Mouse (Mus musculus) CH12F3 (cell line): Measurements from ENCODE around the gene Hectd2.

Experiments used
- in situ Hi-C: fragments of 300-500 bp; cut with MboI; formaldehyde crosslinking; loops from 2 replicates; pipeline ENCODE4 v1.14.3; 2020; ENCODE audit warnings: low sequenced_read_pairs

Gene Hectd2

GRCm38 (mm10) chr19:36554046-36554784 lies at the start of gene Hectd2:
Hectd2 (plus strand) TSS chr19:36554639.
- in situ Hi-C loops, result no loop called here

GRCm38 (mm10) chr19:36504716-36505115 lies 49.7 kb upstream of the Hectd2 start:
- in situ Hi-C loops, result no loop called here

- in situ Hi-C loops, result no loop called here
These were observed 43.1 kb upstream of the Hectd2 start for GRCm38 (mm10) chr19:36511305-36511704.

GRCm38 (mm10) chr19:36518461-36518860 lies 36.0 kb upstream of the Hectd2 start:
- in situ Hi-C loops, result no loop called here

- in situ Hi-C loops, result no loop called here
These were observed 32.9 kb upstream of the Hectd2 start for GRCm38 (mm10) chr19:36521568-36521967.

- in situ Hi-C loops, result no loop called here
These were observed 31.8 kb upstream of the Hectd2 start for GRCm38 (mm10) chr19:36522558-36523195.

GRCm38 (mm10) chr19:36525071-36525470 lies 29.4 kb upstream of the Hectd2 start:
- in situ Hi-C loops, result no loop called here

GRCm38 (mm10) chr19:36533082-36533481 lies 21.4 kb upstream of the Hectd2 start:
- in situ Hi-C loops, result no loop called here

- in situ Hi-C loops, result no loop called here
These were observed 20.3 kb upstream of the Hectd2 start for GRCm38 (mm10) chr19:36534011-36534765.

- in situ Hi-C loops, result no loop called here
These were observed 19.7 kb upstream of the Hectd2 start for GRCm38 (mm10) chr19:36534766-36535140.

- in situ Hi-C loops, result no loop called here
These were observed 19.3 kb upstream of the Hectd2 start for GRCm38 (mm10) chr19:36535186-36535585.

- in situ Hi-C loops, result no loop called here
These were observed 18.6 kb upstream of the Hectd2 start for GRCm38 (mm10) chr19:36535878-36536277.

- in situ Hi-C loops, result no loop called here
These were observed 17.5 kb upstream of the Hectd2 start for GRCm38 (mm10) chr19:36536929-36537328.

GRCm38 (mm10) chr19:36538528-36538927 lies 15.9 kb upstream of the Hectd2 start:
- in situ Hi-C loops, result no loop called here

GRCm38 (mm10) chr19:36539311-36539710 lies 15.1 kb upstream of the Hectd2 start:
- in situ Hi-C loops, result no loop called here

- in situ Hi-C loops, result no loop called here
These were observed 14.3 kb upstream of the Hectd2 start for GRCm38 (mm10) chr19:36540012-36540606.

- in situ Hi-C loops, result no loop called here
These were observed 13.7 kb upstream of the Hectd2 start for GRCm38 (mm10) chr19:36540776-36541175.

- in situ Hi-C loops, result no loop called here
These were observed 836 bp upstream of the Hectd2 start for GRCm38 (mm10) chr19:36553561-36554045.

GRCm38 (mm10) chr19:36554785-36555595 lies 551 bp downstream of the Hectd2 start:
- in situ Hi-C loops, result no loop called here

- in situ Hi-C loops, result no loop called here
These were observed 4.9 kb downstream of the Hectd2 start for GRCm38 (mm10) chr19:36559331-36559730.
